9 mouse cellular contexts compared by ENCODE assay signal in genomic region chr19:45742984-45743575, GRCm38 (mm10). TPM values are rescaled to one million over a fixed set of nuclear protein-coding genes. Genes with fewer than 3 reads are reported as not detected.
DNase-seq lines count a peak whose midpoint lies in the region; ATAC-seq lines count a peak whose summit lies in the region.
"Had no signal": no experiment of that assay in that cellular context is flagged by ENCODE, and none has a peak within 500 bp of the region (broad histone marks: within the 10 kb centered on the region; RNA-seq: fewer than 3 reads in every experiment).

No protein-coding gene starts in this region.

- H3K4me3 ChIP-seq in heart, embryonic 14.5 days (ENCODE audit: control insufficient read depth in 1 of 2, insufficient read depth in 1 of 2, low read depth in 1 of 2, low read length in 2 of 2): peak overlapping the region; percentile 17 to 46; a peak in 3 of 4 replicates
- H3K4me3 ChIP-seq in embryonic facial prominence, embryonic 12.5 days: peak overlapping the region; percentile 46
- H3K4me3 ChIP-seq in intestine, embryonic 14.5 days (ENCODE audit: low read depth, low read length): peak overlapping the region; percentile 40
- peak overlapping the region; percentile 33 for H3K4me3 ChIP-seq in midbrain, embryonic 15.5 days
- H3K4me3 ChIP-seq: erythroblast, embryonic 14.5 days had no signal

- peak overlapping the region; percentile 55; the same call in 1 of the 2 replicates for H3K9ac ChIP-seq in heart, embryonic 14.5 days (ENCODE audit: low read length)
- peak overlapping the region; percentile 42; the same call in 1 of the 2 replicates for H3K9ac ChIP-seq in embryonic facial prominence, embryonic 12.5 days
- no peak overlapping the region for H3K9ac ChIP-seq in intestine, embryonic 14.5 days (ENCODE audit: low read length)
- no peak overlapping the region for H3K9ac ChIP-seq in midbrain, embryonic 15.5 days

- no peaks in the 10 kb centered on the region for H3K36me3 ChIP-seq in heart, embryonic 14.5 days (ENCODE audit: control insufficient read depth, insufficient read depth, low read length)
- no peaks in the 10 kb centered on the region for H3K36me3 ChIP-seq in embryonic facial prominence, embryonic 12.5 days
- H3K36me3 ChIP-seq in intestine, embryonic 14.5 days (ENCODE audit: control insufficient read depth, insufficient read depth, low read length): no peaks in the 10 kb centered on the region
- H3K36me3 ChIP-seq in midbrain, embryonic 15.5 days (replicated peaks): no peaks in the 10 kb centered on the region

- peak overlapping the region; percentile 81 for H3K4me2 ChIP-seq in heart, embryonic 14.5 days (ENCODE audit: low read length)
- H3K4me2 ChIP-seq in embryonic facial prominence, embryonic 12.5 days (replicated peaks): peak overlapping the region; percentile 84
- peak overlapping the region; percentile 78 for H3K4me2 ChIP-seq in intestine, embryonic 14.5 days (ENCODE audit: low read length)
- H3K4me2 ChIP-seq in midbrain, embryonic 15.5 days: peak overlapping the region; percentile 56

- H3K27me3 ChIP-seq in heart, embryonic 14.5 days (ENCODE audit: control insufficient read depth, insufficient read depth, low read length): peaks cover 73% of the 10 kb centered on the region
- peaks cover 85% of the 10 kb centered on the region for H3K27me3 ChIP-seq in embryonic facial prominence, embryonic 12.5 days
- peaks cover 86% of the 10 kb centered on the region for H3K27me3 ChIP-seq in intestine, embryonic 14.5 days (replicated peaks; ENCODE audit: control insufficient read depth, insufficient read depth, low read length)
- peaks cover 86% of the 10 kb centered on the region for H3K27me3 ChIP-seq in midbrain, embryonic 15.5 days (replicated peaks)

- ATAC-seq in heart, embryonic 14.5 days (ENCODE audit: insufficient number of reproducible peaks, insufficient read depth, low FRiP score, low read depth): no peak
- no peak for ATAC-seq in embryonic facial prominence, embryonic 12.5 days (ENCODE audit: insufficient number of reproducible peaks, insufficient read depth, low FRiP score, low TSS enrichment)
- ATAC-seq in intestine, embryonic 14.5 days (replicated peaks; ENCODE audit: low FRiP score, low TSS enrichment, low read depth): no peak
- no peak for ATAC-seq in midbrain, embryonic 15.5 days (replicated peaks)
- ATAC-seq in megakaryocyte, adult 5-6 weeks (ENCODE audit: poor library complexity, severe bottlenecking): no peak

- H3K9me3 ChIP-seq in heart, embryonic 14.5 days (ENCODE audit: control insufficient read depth, low read length): no peaks in the 10 kb centered on the region
- H3K9me3 ChIP-seq in embryonic facial prominence, embryonic 12.5 days: no peaks in the 10 kb centered on the region
- no peaks in the 10 kb centered on the region for H3K9me3 ChIP-seq in intestine, embryonic 14.5 days (ENCODE audit: control insufficient read depth, low read length)
- H3K9me3 ChIP-seq in midbrain, embryonic 15.5 days: no peaks in the 10 kb centered on the region

- DNase-seq in heart, adult 9 months (ENCODE audit: low spot score in 2 of 2): no peak
- DNase-seq in intestine, embryonic 14.5 days (ENCODE audit: low spot score): peak; percentile 65
- DNase-seq in right cerebral cortex, adult 2 months (ENCODE audit: low spot score in 2 of 2): no peak
- DNase-seq in kidney, adult 11 months: no peak

- no peak overlapping the region for H3K27ac ChIP-seq in heart, embryonic 14.5 days (replicated peaks in 1 of 2; ENCODE audit: control insufficient read depth in 1 of 2, insufficient read depth in 1 of 2, low read depth in 2 of 2, low read length in 2 of 2)
- no peak overlapping the region for H3K27ac ChIP-seq in embryonic facial prominence, embryonic 12.5 days
- no peak overlapping the region for H3K27ac ChIP-seq in intestine, embryonic 14.5 days (ENCODE audit: low read depth)
- H3K27ac ChIP-seq in midbrain, embryonic 15.5 days: no peak overlapping the region

- 7% methylated on average over 18 of the region's 44 CpGs for WGBS in heart, embryonic 14.5 days
- under 1% methylated on average over 20 of the region's 44 CpGs for WGBS in embryonic facial prominence, embryonic 12.5 days
- 2% methylated on average over 18 of the region's 44 CpGs for WGBS in intestine, embryonic 14.5 days
- WGBS in midbrain, embryonic 15.5 days: under 1% methylated on average over 17 of the region's 44 CpGs

- H3K4me1 ChIP-seq in heart, embryonic 14.5 days (ENCODE audit: control insufficient read depth in 2 of 2, insufficient read depth in 2 of 2, low read length in 2 of 2): peaks cover 21 to 26% of the 10 kb centered on the region in 2 experiments
- peaks cover 35% of the 10 kb centered on the region for H3K4me1 ChIP-seq in embryonic facial prominence, embryonic 12.5 days
- H3K4me1 ChIP-seq in intestine, embryonic 14.5 days (replicated peaks; ENCODE audit: control insufficient read depth, insufficient read depth, low read length): 0 out of 2 replicates have a peak, but pooled peaks cover 3% of the 10 kb centered on the region
- H3K4me1 ChIP-seq in midbrain, embryonic 15.5 days: peaks cover 34% of the 10 kb centered on the region

RNA-seq across cellular contexts. Expression of gene Fgf8, which starts 0.4 kb away (rescaled TPM):
- 0.46 TPM in 1 of 2 replicates, not detected in the other for polyA plus RNA-seq in heart, embryonic 14.5 days (2014; fragmentation: Nextera tagmentation; extraction: Ambion mirVana)
- 3.5 and 6.1 TPM in 2 replicates for polyA plus RNA-seq in embryonic facial prominence, embryonic 12.5 days (2016; fragmentation: Nextera tagmentation; extraction: Ambion mirVana)
- not detected in 2 replicates for polyA plus RNA-seq in intestine, embryonic 14.5 days (2014; fragmentation: Nextera tagmentation; extraction: Ambion mirVana)
- 0.91 and 1.2 TPM in 2 replicates for polyA plus RNA-seq in midbrain, embryonic 15.5 days (2015; fragmentation: Nextera tagmentation; extraction: Ambion mirVana)
- total RNA-seq in megakaryocyte, adult 5-6 weeks (2015): not detected in 2 replicates
- not detected in 2 replicates for total RNA-seq in megakaryocyte, adult 5-6 weeks (2017)
- polyA plus RNA-seq: erythroblast, embryonic 14.5 days had no signal

RNA-seq across cellular contexts. Expression of gene Npm3, which starts 6.3 kb away (rescaled TPM):
- 9.8 and 10.2 TPM in 2 replicates for polyA plus RNA-seq in heart, embryonic 14.5 days (2014; fragmentation: Nextera tagmentation; extraction: Ambion mirVana)
- 13.2 and 15.0 TPM in 2 replicates for polyA plus RNA-seq in embryonic facial prominence, embryonic 12.5 days (2016; fragmentation: Nextera tagmentation; extraction: Ambion mirVana)
- polyA plus RNA-seq in intestine, embryonic 14.5 days (2014; fragmentation: Nextera tagmentation; extraction: Ambion mirVana): 16.3 and 16.7 TPM in 2 replicates
- polyA plus RNA-seq in midbrain, embryonic 15.5 days (2015; fragmentation: Nextera tagmentation; extraction: Ambion mirVana): 6.3 and 6.9 TPM in 2 replicates
- 36.5 and 39.2 TPM in 2 replicates for total RNA-seq in megakaryocyte, adult 5-6 weeks (2015)
- total RNA-seq in megakaryocyte, adult 5-6 weeks (2017): 30.4 and 38.4 TPM in 2 replicates

RNA-seq across cellular contexts. Expression of gene Mgea5, which starts 40.6 kb away (rescaled TPM):
- polyA plus RNA-seq in heart, embryonic 14.5 days (2014; fragmentation: Nextera tagmentation; extraction: Ambion mirVana): 47.0 and 47.1 TPM in 2 replicates
- polyA plus RNA-seq in embryonic facial prominence, embryonic 12.5 days (2016; fragmentation: Nextera tagmentation; extraction: Ambion mirVana): 85.8 and 91.9 TPM in 2 replicates
- polyA plus RNA-seq in intestine, embryonic 14.5 days (2014; fragmentation: Nextera tagmentation; extraction: Ambion mirVana): 55.0 and 58.9 TPM in 2 replicates
- polyA plus RNA-seq in midbrain, embryonic 15.5 days (2015; fragmentation: Nextera tagmentation; extraction: Ambion mirVana): 91.4 TPM in 2 replicates
- total RNA-seq in megakaryocyte, adult 5-6 weeks (2015): 91.8 and 94.7 TPM in 2 replicates
- total RNA-seq in megakaryocyte, adult 5-6 weeks (2017): 157 and 170 TPM in 2 replicates

Comparison
In these comparisons a context has a peak if more than half of its experiments do, and no peak if none do; other contexts are left out.
1. H3K9ac ChIP-seq: peak in heart, embryonic 14.5 days (single experiment) and embryonic facial prominence, embryonic 12.5 days (single experiment); none in intestine, embryonic 14.5 days (single experiment) and midbrain, embryonic 15.5 days (single experiment).
2. Peak in every context shown above with its lines, with median percentiles within 50 percentile points of each other: H3K4me2 ChIP-seq and H3K4me3 ChIP-seq.